In genomic region chrX:167229819-167230218, GRCm38 (mm10) we compare ENCODE assay signal across 16 mouse cellular contexts. TPM values are rescaled to one million over a fixed set of nuclear protein-coding genes. Genes with fewer than 3 reads are reported as not detected.
A peak's percentile ranks its signal among the peaks of the same experiment; 100 is the strongest.
DNase-seq lines count a peak whose midpoint lies in the region; ATAC-seq and TF ChIP-seq lines count a peak whose summit lies in the region.
"Had no signal": no experiment of that assay in that cellular context is flagged by ENCODE, and none has a peak within 500 bp of the region (broad histone marks: within the 10 kb centered on the region; RNA-seq: fewer than 3 reads in every experiment).

No protein-coding gene starts in this region.

- no peaks in the 10 kb centered on the region for H3K79me2 ChIP-seq in myocyte (ENCODE audit: control insufficient read depth, insufficient read depth)

- peaks cover 7% of the 10 kb centered on the region; the same call in 1 of the 2 replicates for H3K27me3 ChIP-seq in embryonic facial prominence, embryonic 14.5 days (replicated peaks; ENCODE audit: control insufficient read depth, insufficient read depth, low read length)
- H3K27me3 ChIP-seq in embryonic facial prominence, embryonic 10.5 days (replicated peaks; ENCODE audit: low read depth, poor library complexity, severe bottlenecking): peaks cover 72% of the 10 kb centered on the region
- no peaks in the 10 kb centered on the region for H3K27me3 ChIP-seq in myocyte (ENCODE audit: control insufficient read depth, insufficient read depth, insufficient read length)
- H3K27me3 ChIP-seq in forebrain, embryonic 10.5 days (ENCODE audit: poor library complexity, severe bottlenecking): peaks cover 75% of the 10 kb centered on the region
- H3K27me3 ChIP-seq: liver, embryonic 13.5 days; neural tube, embryonic 12.5 days had no signal

- no peak overlapping the region for H3K9ac ChIP-seq in embryonic facial prominence, embryonic 14.5 days (ENCODE audit: low read depth, low read length)
- H3K9ac ChIP-seq: embryonic facial prominence, embryonic 15.5 days; limb, embryonic 13.5 days; liver, embryonic 13.5 days; lung, embryonic 14.5 days; neural tube, embryonic 12.5 days had no signal

- H3K4me2 ChIP-seq in embryonic facial prominence, embryonic 14.5 days (ENCODE audit: low read depth, low read length): no peak overlapping the region
- H3K4me2 ChIP-seq in myocyte (ENCODE audit: low read depth): no peak overlapping the region
- H3K4me2 ChIP-seq: embryonic facial prominence, embryonic 15.5 days; limb, embryonic 13.5 days; liver, embryonic 13.5 days; lung, embryonic 14.5 days; midbrain, embryonic 11.5 days; neural tube, embryonic 12.5 days had no signal

- peak; percentile 13 for DNase-seq in embryonic facial prominence, embryonic 14.5 days (ENCODE audit: low spot score)
- no peak for DNase-seq in embryonic facial prominence, embryonic 10.5 days (ENCODE audit: low spot score)
- DNase-seq in A20 (ENCODE audit: low read depth, low spot score): peak; percentile 28
- DNase-seq in natural killer cell, adult 2 months (ENCODE audit: low spot score in 2 of 2): no peak
- DNase-seq in forebrain, embryonic 10.5 days (ENCODE audit: extremely low spot score, low spot score): no peak
- DNase-seq in right cerebral cortex, postnatal 14 days: no peak
- DNase-seq: liver, embryonic 13.5 days had no signal

- no peak overlapping the region for H3K4me3 ChIP-seq in embryonic facial prominence, embryonic 14.5 days (ENCODE audit: low read depth, low read length)
- H3K4me3 ChIP-seq in embryonic facial prominence, embryonic 10.5 days: no peak overlapping the region
- H3K4me3 ChIP-seq in bone marrow, adult 2 months (replicated peaks; ENCODE audit: control insufficient read depth, low read depth, low read length): no peak overlapping the region
- no peak overlapping the region for H3K4me3 ChIP-seq in myocyte
- no peak overlapping the region for H3K4me3 ChIP-seq in forebrain, embryonic 10.5 days
- H3K4me3 ChIP-seq: embryonic facial prominence, embryonic 15.5 days; heart, embryonic 10.5 days; limb, embryonic 13.5 days; liver, embryonic 13.5 days; neural tube, embryonic 12.5 days had no signal

- no peak for ATAC-seq in embryonic facial prominence, embryonic 14.5 days (ENCODE audit: low read depth)
- ATAC-seq: forebrain, embryonic 16.5 days had no signal

- no peaks in the 10 kb centered on the region for H3K9me3 ChIP-seq in embryonic facial prominence, embryonic 14.5 days (ENCODE audit: control insufficient read depth, low read length)
- H3K9me3 ChIP-seq in embryonic facial prominence, embryonic 10.5 days: no peaks in the 10 kb centered on the region
- H3K9me3 ChIP-seq in forebrain, embryonic 10.5 days: no peaks in the 10 kb centered on the region
- H3K9me3 ChIP-seq: embryonic facial prominence, embryonic 15.5 days; heart, embryonic 10.5 days; limb, embryonic 13.5 days; liver, embryonic 13.5 days; neural tube, embryonic 12.5 days had no signal

- no peak overlapping the region for H3ac ChIP-seq in myocyte (ENCODE audit: control insufficient read depth, insufficient read length)

- no peak overlapping the region for H3K27ac ChIP-seq in embryonic facial prominence, embryonic 14.5 days (replicated peaks; ENCODE audit: low read depth, low read length)
- H3K27ac ChIP-seq in embryonic facial prominence, embryonic 10.5 days (replicated peaks): no peak overlapping the region
- H3K27ac ChIP-seq in bone marrow, adult 2 months (ENCODE audit: control insufficient read depth, insufficient read depth, low read depth, low read length, poor library complexity): peak overlapping the region; percentile 69; the same call in 1 of the 2 replicates
- no peak overlapping the region for H3K27ac ChIP-seq in forebrain, embryonic 10.5 days
- H3K27ac ChIP-seq: embryonic facial prominence, embryonic 15.5 days; heart, embryonic 10.5 days; limb, embryonic 13.5 days; liver, embryonic 13.5 days; neural tube, embryonic 12.5 days had no signal

- whole genome bisulfite sequencing in embryonic facial prominence, embryonic 14.5 days: 58% methylated on average over 1 of the region's 1 CpGs
- 56% methylated on average over 1 of the region's 1 CpGs for WGBS in embryonic facial prominence, embryonic 10.5 days
- 33% methylated on average over 1 of the region's 1 CpGs for WGBS in bone marrow, adult 2 months
- 65% methylated on average over 1 of the region's 1 CpGs for WGBS in forebrain, embryonic 10.5 days

- TF ChIP-seq CTCF in bone marrow, adult 2 months (IDR thresholded peaks at IDR 0.05; ENCODE audit: control insufficient read depth, insufficient read depth, low read length): no peak

- H3K36me3 ChIP-seq in embryonic facial prominence, embryonic 14.5 days (ENCODE audit: control insufficient read depth, insufficient read depth, low read length): no peaks in the 10 kb centered on the region
- H3K36me3 ChIP-seq in embryonic facial prominence, embryonic 10.5 days (replicated peaks): no peaks in the 10 kb centered on the region
- no peaks in the 10 kb centered on the region for H3K36me3 ChIP-seq in myocyte (ENCODE audit: control insufficient read depth, insufficient read depth)
- no peaks in the 10 kb centered on the region for H3K36me3 ChIP-seq in forebrain, embryonic 10.5 days (replicated peaks)
- H3K36me3 ChIP-seq: embryonic facial prominence, embryonic 15.5 days; heart, embryonic 10.5 days; limb, embryonic 13.5 days; liver, embryonic 13.5 days; neural tube, embryonic 12.5 days had no signal

- no peak for TF ChIP-seq POLR2A in bone marrow, adult 2 months (IDR thresholded peaks at IDR 0.05; ENCODE audit: borderline replicate concordance, control insufficient read depth, low read depth, low read length)
- TF ChIP-seq POLR2A in myocyte (IDR thresholded peaks at IDR 0.05; ENCODE audit: insufficient read length, low read depth): no peak

- H3K4me1 ChIP-seq in embryonic facial prominence, embryonic 14.5 days (ENCODE audit: control insufficient read depth, insufficient read depth, low read length): no peaks in the 10 kb centered on the region
- 0 out of 2 replicates have a peak, but pooled peaks cover 3% of the 10 kb centered on the region for H3K4me1 ChIP-seq in embryonic facial prominence, embryonic 10.5 days
- peaks cover 5% of the 10 kb centered on the region for H3K4me1 ChIP-seq in bone marrow, adult 2 months (ENCODE audit: control insufficient read depth, insufficient read depth, low read length)
- H3K4me1 ChIP-seq in forebrain, embryonic 10.5 days: peaks cover 7% of the 10 kb centered on the region
- H3K4me1 ChIP-seq: embryonic facial prominence, embryonic 15.5 days; heart, embryonic 10.5 days; limb, embryonic 13.5 days; liver, embryonic 13.5 days; neural tube, embryonic 12.5 days had no signal

TF ChIP-seq in myocyte, 11 proteins besides CTCF, POLR2A, EP300 and RAD21:
- TF ChIP-seq E2F4 (IDR thresholded peaks at IDR 0.05; ENCODE audit: insufficient read depth) (no peak), MYOD1 (IDR thresholded peaks at IDR 0.05; ENCODE audit: control insufficient read depth in 1 of 3, insufficient read length in 2 of 3, low read depth in 2 of 3) (peak in 2 of 3 experiments; percentile 24 to 55), TCF3 (IDR thresholded peaks at IDR 0.05; ENCODE audit: insufficient read length, low read depth) (no peak), MYOG (IDR thresholded peaks at IDR 0.05; ENCODE audit: control insufficient read depth in 1 of 3, insufficient read depth in 1 of 3, insufficient read length in 2 of 3, low read depth in 2 of 3) (peak in 1 of 3 experiments; percentile 36)

RNA-seq across cellular contexts. Expression of gene Tmsb4x, which starts 20.7 kb away (rescaled TPM):
- polyA plus RNA-seq in embryonic facial prominence, embryonic 14.5 days (2014; fragmentation: Nextera tagmentation; extraction: Ambion mirVana): 2,773 and 2,890 TPM in 2 replicates
- 2,138 and 2,201 TPM in 2 replicates for polyA plus RNA-seq in embryonic facial prominence, embryonic 10.5 days (2016; fragmentation: Nextera tagmentation; extraction: Ambion mirVana)
- polyA plus RNA-seq in bone marrow, adult 2 months (2011; ENCODE audit: insufficient read depth, insufficient read length, low replicate concordance, missing spikeins): 2,117 and 3,348 TPM in 2 replicates
- 1,682 TPM for polyA plus RNA-seq in myocyte (2012; fragmentation: generic; extraction: Trizol)
- polyA plus RNA-seq in forebrain, embryonic 10.5 days (2016; fragmentation: Nextera tagmentation; extraction: Ambion mirVana): 2,014 and 2,296 TPM in 2 replicates

RNA-seq across cellular contexts. Expression of gene Tlr8, which starts 34.3 kb away (rescaled TPM):
- 0.36 and 0.47 TPM in 2 replicates for polyA plus RNA-seq in embryonic facial prominence, embryonic 14.5 days (2014; fragmentation: Nextera tagmentation; extraction: Ambion mirVana)
- 0.05 TPM in 1 of 2 replicates, not detected in the other for polyA plus RNA-seq in embryonic facial prominence, embryonic 10.5 days (2016; fragmentation: Nextera tagmentation; extraction: Ambion mirVana)
- 1.4 and 1.5 TPM in 2 replicates for polyA plus RNA-seq in bone marrow, adult 2 months (2011; ENCODE audit: insufficient read depth, insufficient read length, low replicate concordance, missing spikeins)
- polyA plus RNA-seq in myocyte (2012; fragmentation: generic; extraction: Trizol): not detected
- polyA plus RNA-seq in forebrain, embryonic 10.5 days (2016; fragmentation: Nextera tagmentation; extraction: Ambion mirVana): not detected in 2 replicates

Comparison
In these comparisons a context has a peak if more than half of its experiments do, and no peak if none do; other contexts are left out.
1. DNase-seq: peak in embryonic facial prominence, embryonic 14.5 days (single experiment) and A20 (single experiment); none in embryonic facial prominence, embryonic 10.5 days (single experiment), natural killer cell, adult 2 months (0 of 2), forebrain, embryonic 10.5 days (single experiment) and right cerebral cortex, postnatal 14 days (single experiment).